Mouse (Mus musculus) bone marrow macrophage, adult 2 months (primary cell): ENCODE measurements around the gene Bmp2k.

Experiments
- CTCF ChIP-seq: IDR thresholded peaks from 2 replicates; pipeline ENCODE4 v1.5.1; 2012; ENCODE audit warnings: low read depth, mild to moderate bottlenecking, low read length, moderate library complexity
- POLR2A ChIP-seq: IDR thresholded peaks from 2 replicates; pipeline ENCODE4 v1.6.1; 2012; ENCODE audit warnings: mild to moderate bottlenecking, low read depth, low read length, borderline replicate concordance

DNA sequence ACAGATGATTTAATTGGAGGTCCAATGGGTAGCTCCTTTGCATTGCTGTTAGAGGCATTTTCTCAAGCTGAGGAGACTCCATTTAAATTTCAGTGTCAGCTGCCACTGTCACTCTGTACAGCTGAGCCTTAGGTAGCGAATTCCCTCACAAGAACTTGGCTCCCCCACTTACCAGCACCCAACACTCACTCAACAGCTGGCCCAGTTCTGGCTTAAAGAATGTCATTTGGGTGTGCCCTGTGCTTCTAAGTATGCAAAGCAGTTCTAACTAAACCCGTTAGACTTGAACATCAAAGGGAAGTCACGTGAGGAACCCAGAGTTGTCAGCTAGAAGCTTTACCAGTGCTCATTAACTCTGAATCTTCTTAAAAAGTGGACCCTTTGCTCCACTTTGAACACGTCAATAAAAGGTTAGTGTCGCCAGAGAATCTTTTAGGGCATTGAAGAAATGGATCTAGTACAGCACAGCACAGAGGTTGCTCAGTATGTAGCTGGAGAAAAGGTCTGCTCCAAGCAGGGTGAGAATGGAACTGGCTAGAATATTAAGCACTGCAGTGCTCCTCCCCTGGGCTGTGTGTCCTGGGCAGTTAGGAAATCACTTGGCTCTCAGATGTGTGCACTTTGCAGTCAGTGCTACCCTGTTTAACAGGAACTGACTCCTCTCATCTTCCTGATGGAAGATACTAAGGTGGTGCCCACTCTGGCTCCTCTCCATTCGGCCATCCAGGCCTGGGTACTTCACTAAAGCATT is 92.7 kb downstream of the Bmp2k start:
- TF ChIP-seq POLR2A: no peak
- TF ChIP-seq CTCF: no peak
